Mouse (Mus musculus): ENCODE data around the gene Kcna1.

DNA sequence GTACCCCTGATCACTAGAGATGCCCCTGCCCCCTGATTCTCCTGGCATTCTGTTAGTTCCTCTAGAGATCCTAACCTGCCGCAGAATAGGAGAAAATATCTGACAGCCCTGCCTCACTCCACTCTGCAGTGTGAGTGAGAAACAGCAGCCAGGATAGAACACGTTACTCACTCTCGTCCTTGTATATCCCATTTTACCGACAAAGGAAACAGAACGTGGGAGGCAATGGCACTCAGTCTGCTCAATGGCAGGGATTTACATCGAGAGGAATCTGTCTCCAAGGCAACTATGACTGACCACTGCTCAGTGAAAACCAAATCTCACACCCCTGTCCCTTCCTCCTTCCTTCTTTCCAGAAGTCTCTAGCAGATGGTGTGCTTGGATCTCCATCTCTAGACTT lies 19.9 kb upstream of the Kcna1 start:
- TF ChIP-seq CHD2 (IDR thresholded peaks at IDR 0.05; ENCODE audit: low read length) (no peak), UBTF (IDR thresholded peaks at IDR 0.05; ENCODE audit: low read depth, low read length) (no peak), POLR2AphosphoS2 (IDR thresholded peaks at IDR 0.05; ENCODE audit: low read depth, low read length) (no peak), JUND (conservative IDR thresholded peaks at IDR 0.05; ENCODE audit: low read depth, low read length) (no peak), POLR2A (IDR thresholded peaks at IDR 0.05; ENCODE audit: low read depth, low read length) (no peak), JUN (IDR thresholded peaks at IDR 0.05; ENCODE audit: insufficient read depth, low read depth, low read length) (no peak), ZC3H11A (IDR thresholded peaks at IDR 0.05; ENCODE audit: low read depth, low read length) (no peak), MAX (IDR thresholded peaks at IDR 0.05; ENCODE audit: low read length) (no peak), CTCF (conservative IDR thresholded peaks at IDR 0.05 in 1 of 2, IDR thresholded peaks at IDR 0.05 in 1 of 2; ENCODE audit: low read depth in 2 of 2, low read length in 2 of 2) (no peak), HCFC1 (IDR thresholded peaks at IDR 0.05; ENCODE audit: low read depth, low read length) (no peak), USF1 (IDR thresholded peaks at IDR 0.05; ENCODE audit: low read depth, low read length) (no peak), ZMIZ1 (IDR thresholded peaks at IDR 0.05; ENCODE audit: low read depth, low read length) (no peak)
